Mouse (Mus musculus): ENCODE measurements around the gene Sv2b. TPM values are rescaled to one million over a fixed set of nuclear protein-coding genes. Genes with fewer than 3 reads are reported as not detected.
"Not testable (repeated sequence)": the region's sequence is repeated elsewhere in the genome, so short reads cannot be mapped to it uniquely, and the experiment has no call there.

Sv2b gene
- polyA plus RNA-seq, 1 experiment from 2014 or later = 1.9 TPM

DNA sequence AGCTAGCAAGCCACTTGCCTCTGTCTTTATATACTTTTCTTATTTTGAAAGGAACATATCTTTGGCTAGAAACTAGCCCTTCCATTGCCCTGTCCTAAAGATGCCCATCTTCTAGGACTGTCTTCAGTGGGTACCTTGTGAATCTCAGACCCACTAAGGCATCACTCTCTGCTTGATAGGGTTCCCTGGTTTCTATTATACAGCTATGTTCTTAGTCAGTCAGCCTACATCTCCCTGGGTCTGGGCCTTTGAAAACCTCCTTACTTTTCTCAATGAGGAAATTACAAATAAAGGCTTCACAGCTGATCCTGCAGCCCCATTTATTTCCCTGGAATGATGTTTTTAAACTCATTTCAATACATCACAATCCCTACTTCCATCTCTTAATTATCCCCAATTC lies 88.8 kb downstream of the Sv2b start:
- no peak overlapping the region for H3K4me3 ChIP-seq (ENCODE audit: low read depth, low read length)
- H3K4me1 ChIP-seq (replicated peaks; ENCODE audit: control insufficient read depth, insufficient read depth, low read length) = no peaks in the 10 kb centered on the region
- H3K27ac ChIP-seq (ENCODE audit: low read depth) = no peak overlapping the region
- DNase-seq (ENCODE audit: low spot score) = no peak
- no peak for ATAC-seq (replicated peaks; ENCODE audit: low FRiP score, low TSS enrichment, low read depth)
- H3K9ac ChIP-seq (ENCODE audit: low read length) = no peak overlapping the region
- peaks cover 5% of the 10 kb centered on the region for H3K9me3 ChIP-seq (ENCODE audit: control insufficient read depth, low read length)
- no peaks in the 10 kb centered on the region for H3K36me3 ChIP-seq (ENCODE audit: control insufficient read depth, insufficient read depth, low read length)
- H3K27me3 ChIP-seq (replicated peaks; ENCODE audit: control insufficient read depth, insufficient read depth, low read length) = no peaks in the 10 kb centered on the region
- H3K4me2 ChIP-seq (ENCODE audit: low read length) = no peak overlapping the region

DNA sequence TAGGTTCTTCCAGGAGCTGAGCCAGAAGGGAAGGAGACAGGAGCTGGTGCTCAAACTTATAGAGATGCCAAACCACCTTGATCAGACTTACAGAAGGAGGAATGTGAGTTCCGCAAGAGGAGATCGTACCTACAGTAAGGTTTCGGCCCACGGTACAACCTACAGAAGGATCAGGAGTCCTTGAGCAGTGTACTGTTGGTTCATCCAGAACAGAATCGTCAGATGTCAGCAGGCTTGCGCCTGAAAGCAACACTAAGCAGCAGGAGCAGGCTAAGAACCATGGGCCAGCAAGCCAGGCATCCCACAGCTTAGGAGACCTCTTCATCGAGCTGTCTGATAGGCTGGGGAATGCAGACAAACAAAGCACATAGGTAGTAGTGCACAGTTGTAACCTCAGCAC lies 92.9 kb downstream of the Sv2b start:
- Histone ChIP-seq H3K9ac (ENCODE audit: low read length) (no peak overlapping the region), H3K4me3 (ENCODE audit: low read depth, low read length) (no peak overlapping the region), H3K9me3 (ENCODE audit: control insufficient read depth, low read length) (peaks cover 5% of the 10 kb centered on the region), H3K4me2 (ENCODE audit: low read length) (no peak overlapping the region), H3K4me1 (replicated peaks; ENCODE audit: control insufficient read depth, insufficient read depth, low read length) (no peaks in the 10 kb centered on the region), H3K27me3 (replicated peaks; ENCODE audit: control insufficient read depth, insufficient read depth, low read length) (no peaks in the 10 kb centered on the region), H3K27ac (ENCODE audit: low read depth) (no peak overlapping the region), H3K36me3 (ENCODE audit: control insufficient read depth, insufficient read depth, low read length) (no peaks in the 10 kb centered on the region)
- DNase-seq (ENCODE audit: low spot score) = no peak
- WGBS = 80% methylated on average over 7 of the region's 7 CpGs
- no peak for ATAC-seq (replicated peaks; ENCODE audit: low FRiP score, low TSS enrichment, low read depth)

GRCm38 (mm10) chr7:75209221-75209641 lies 99.8 kb downstream of the Sv2b start:
- Histone ChIP-seq H3K27me3 (replicated peaks; ENCODE audit: control insufficient read depth, insufficient read depth, low read length) (no peaks in the 10 kb centered on the region), H3K9me3 (ENCODE audit: control insufficient read depth, low read length) (no peaks in the 10 kb centered on the region), H3K27ac (ENCODE audit: low read depth) (no peak overlapping the region), H3K36me3 (ENCODE audit: control insufficient read depth, insufficient read depth, low read length) (no peaks in the 10 kb centered on the region), H3K4me2 (ENCODE audit: low read length) (no peak overlapping the region), H3K4me3 (ENCODE audit: low read depth, low read length) (no peak overlapping the region), H3K4me1 (replicated peaks; ENCODE audit: control insufficient read depth, insufficient read depth, low read length) (no peaks in the 10 kb centered on the region), H3K9ac (ENCODE audit: low read length) (no peak overlapping the region)
- 47% methylated on average over 4 of the region's 4 CpGs for WGBS
- DNase-seq (ENCODE audit: low spot score) (no peak), ATAC-seq (replicated peaks; ENCODE audit: low FRiP score, low TSS enrichment, low read depth) (no peak)

GRCm38 (mm10) chr7:75207965-75208644 lies 101.0 kb downstream of the Sv2b start:
- Histone ChIP-seq H3K9me3 (ENCODE audit: control insufficient read depth, low read length) (no peaks in the 10 kb centered on the region), H3K4me2 (ENCODE audit: low read length) (no peak overlapping the region), H3K4me3 (ENCODE audit: low read depth, low read length) (no peak overlapping the region), H3K36me3 (ENCODE audit: control insufficient read depth, insufficient read depth, low read length) (no peaks in the 10 kb centered on the region), H3K4me1 (replicated peaks; ENCODE audit: control insufficient read depth, insufficient read depth, low read length) (no peaks in the 10 kb centered on the region), H3K27ac (ENCODE audit: low read depth) (no peak overlapping the region), H3K27me3 (replicated peaks; ENCODE audit: control insufficient read depth, insufficient read depth, low read length) (no peaks in the 10 kb centered on the region), H3K9ac (ENCODE audit: low read length) (no peak overlapping the region)
- WGBS = 86% methylated on average over 3 of the region's 3 CpGs
- DNase-seq (ENCODE audit: low spot score) (no peak), ATAC-seq (replicated peaks; ENCODE audit: low FRiP score, low TSS enrichment, low read depth) (no peak)

GRCm38 (mm10) chr7:75206671-75207070 lies 102.4 kb downstream of the Sv2b start:
- WGBS = 94% methylated on average over 3 of the region's 3 CpGs
- DNase-seq (ENCODE audit: low spot score) = no peak
- H3K9ac ChIP-seq (ENCODE audit: low read length) = no peak overlapping the region
- no peaks in the 10 kb centered on the region for H3K27me3 ChIP-seq (replicated peaks; ENCODE audit: control insufficient read depth, insufficient read depth, low read length)
- no peaks in the 10 kb centered on the region for H3K36me3 ChIP-seq (ENCODE audit: control insufficient read depth, insufficient read depth, low read length)
- H3K4me1 ChIP-seq (replicated peaks; ENCODE audit: control insufficient read depth, insufficient read depth, low read length) = no peaks in the 10 kb centered on the region
- no peak overlapping the region for H3K4me2 ChIP-seq (ENCODE audit: low read length)
- H3K27ac ChIP-seq (ENCODE audit: low read depth) = no peak overlapping the region
- no peak for ATAC-seq (replicated peaks; ENCODE audit: low FRiP score, low TSS enrichment, low read depth)
- no peaks in the 10 kb centered on the region for H3K9me3 ChIP-seq (ENCODE audit: control insufficient read depth, low read length)
- H3K4me3 ChIP-seq (ENCODE audit: low read depth, low read length) = no peak overlapping the region

DNA sequence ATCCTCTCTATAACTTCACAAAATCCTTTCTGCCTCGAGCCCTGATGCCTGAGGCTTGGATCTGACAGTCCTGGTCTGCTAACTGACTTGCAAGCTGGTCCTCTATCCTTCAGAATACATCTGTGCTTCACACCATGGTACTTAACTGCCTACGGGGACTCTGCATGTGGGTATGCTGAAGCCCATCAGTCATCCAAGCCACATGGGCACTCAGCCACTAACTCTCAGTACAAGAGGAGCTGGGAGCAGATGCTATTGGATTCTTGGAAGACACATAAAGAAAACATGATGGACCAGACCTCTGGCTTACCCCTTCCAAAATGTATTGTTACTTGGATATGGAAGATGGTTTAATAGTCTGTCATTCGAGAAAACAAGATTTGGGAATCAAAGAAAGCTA lies 103.7 kb downstream of the Sv2b start:
- no peaks in the 10 kb centered on the region for H3K4me1 ChIP-seq (replicated peaks; ENCODE audit: control insufficient read depth, insufficient read depth, low read length)
- 74% methylated on average over 3 of the region's 3 CpGs for WGBS
- ATAC-seq (replicated peaks; ENCODE audit: low FRiP score, low TSS enrichment, low read depth) = no peak

GRCm38 (mm10) chr7:75194919-75195230 lies 114.2 kb downstream of the Sv2b start:
- not testable (repeated sequence) for H3K27me3 ChIP-seq (replicated peaks; ENCODE audit: control insufficient read depth, insufficient read depth, low read length); H3K9ac ChIP-seq (ENCODE audit: low read length); H3K4me3 ChIP-seq (ENCODE audit: low read depth, low read length); H3K9me3 ChIP-seq (ENCODE audit: control insufficient read depth, low read length); H3K36me3 ChIP-seq (ENCODE audit: control insufficient read depth, insufficient read depth, low read length); ATAC-seq (replicated peaks; ENCODE audit: low FRiP score, low TSS enrichment, low read depth); H3K4me2 ChIP-seq (ENCODE audit: low read length); DNase-seq (ENCODE audit: low spot score); H3K4me1 ChIP-seq (replicated peaks; ENCODE audit: control insufficient read depth, insufficient read depth, low read length); H3K27ac ChIP-seq (ENCODE audit: low read depth)
- 86% methylated on average over 1 of the region's 1 CpGs for WGBS

More for the DNA sequence above, 103.7 kb downstream of the Sv2b start:
- Histone ChIP-seq H3K4me3 (ENCODE audit: low read depth, low read length) (no peak overlapping the region), H3K27ac (ENCODE audit: low read depth) (no peak overlapping the region), H3K27me3 (replicated peaks; ENCODE audit: control insufficient read depth, insufficient read depth, low read length) (no peaks in the 10 kb centered on the region), H3K9ac (ENCODE audit: low read length) (no peak overlapping the region), H3K36me3 (ENCODE audit: control insufficient read depth, insufficient read depth, low read length) (no peaks in the 10 kb centered on the region), H3K9me3 (ENCODE audit: control insufficient read depth, low read length) (no peaks in the 10 kb centered on the region), H3K4me2 (ENCODE audit: low read length) (no peak overlapping the region)
- DNase-seq (ENCODE audit: low spot score) = no peak

GRCm38 (mm10) chr7:75194158-75194918 lies 114.7 kb downstream of the Sv2b start:
- 91% methylated on average over 4 of the region's 4 CpGs for WGBS
- no peak for DNase-seq (ENCODE audit: low spot score)
- no peak overlapping the region for H3K4me3 ChIP-seq (ENCODE audit: low read depth, low read length)
- H3K36me3 ChIP-seq (ENCODE audit: control insufficient read depth, insufficient read depth, low read length) = no peaks in the 10 kb centered on the region
- H3K4me2 ChIP-seq (ENCODE audit: low read length) = no peak overlapping the region
- no peak; the same call in 1 of the 2 replicates for ATAC-seq (replicated peaks; ENCODE audit: low FRiP score, low TSS enrichment, low read depth)
- H3K9me3 ChIP-seq (ENCODE audit: control insufficient read depth, low read length) = no peaks in the 10 kb centered on the region
- no peaks in the 10 kb centered on the region for H3K4me1 ChIP-seq (replicated peaks; ENCODE audit: control insufficient read depth, insufficient read depth, low read length)
- H3K9ac ChIP-seq (ENCODE audit: low read length) = no peak overlapping the region
- no peak overlapping the region for H3K27ac ChIP-seq (ENCODE audit: low read depth)
- no peaks in the 10 kb centered on the region for H3K27me3 ChIP-seq (replicated peaks; ENCODE audit: control insufficient read depth, insufficient read depth, low read length)

DNA sequence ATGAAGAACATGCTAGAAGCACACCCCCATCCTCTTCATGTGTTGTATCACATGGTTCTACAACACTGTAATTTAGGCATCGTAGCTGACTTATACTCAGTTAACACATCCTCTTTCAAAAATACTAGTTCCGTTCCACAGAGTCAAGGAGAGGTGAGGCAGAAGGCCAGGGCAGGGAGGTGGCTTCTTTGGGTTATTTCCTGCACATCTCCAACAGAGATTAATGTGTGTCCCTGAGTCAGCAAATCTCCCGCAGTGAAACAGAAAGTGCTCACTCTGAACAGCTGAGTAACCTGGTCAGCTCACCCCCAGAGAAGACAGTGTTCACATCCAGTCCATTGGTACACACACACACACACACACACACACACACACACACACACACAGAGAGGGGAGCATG lies 118.9 kb downstream of the Sv2b start:
- Histone ChIP-seq H3K27ac (ENCODE audit: low read depth) (no peak overlapping the region), H3K36me3 (ENCODE audit: control insufficient read depth, insufficient read depth, low read length) (no peaks in the 10 kb centered on the region), H3K4me2 (ENCODE audit: low read length) (no peak overlapping the region), H3K9ac (ENCODE audit: low read length) (no peak overlapping the region), H3K9me3 (ENCODE audit: control insufficient read depth, low read length) (no peaks in the 10 kb centered on the region), H3K4me1 (replicated peaks; ENCODE audit: control insufficient read depth, insufficient read depth, low read length) (no peaks in the 10 kb centered on the region), H3K4me3 (ENCODE audit: low read depth, low read length) (no peak overlapping the region), H3K27me3 (replicated peaks; ENCODE audit: control insufficient read depth, insufficient read depth, low read length) (no peaks in the 10 kb centered on the region)
- ATAC-seq (replicated peaks; ENCODE audit: low FRiP score, low TSS enrichment, low read depth) (no peak), DNase-seq (ENCODE audit: low spot score) (no peak)
- 84% methylated on average over 3 of the region's 3 CpGs for WGBS

Measured in intestine, embryonic 14.5 days (tissue).